In the genomic region with DNA sequence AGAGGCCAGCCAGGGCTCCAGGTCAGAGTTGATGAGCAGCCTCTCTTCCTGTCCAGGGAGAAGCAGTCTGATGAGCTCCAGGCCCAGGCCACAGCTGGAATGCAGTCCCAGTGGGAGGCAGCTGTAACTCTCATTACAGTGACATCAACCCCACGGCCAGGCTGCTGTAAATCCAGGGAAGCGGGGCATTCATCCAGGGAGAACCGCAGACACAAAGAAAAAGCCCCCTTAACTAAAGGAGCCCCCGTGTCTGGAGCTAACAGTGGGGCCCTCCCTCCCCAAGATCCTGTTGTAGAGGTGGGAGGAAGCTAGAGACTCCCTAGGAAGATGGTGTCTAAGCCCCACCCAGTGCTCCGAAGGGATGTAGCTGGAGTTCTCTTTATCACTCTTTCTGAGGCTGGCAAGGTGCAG, we compare ENCODE assay signal across 10 mouse cellular contexts. TPM values are rescaled to one million over a fixed set of nuclear protein-coding genes. Genes with fewer than 3 reads are reported as not detected.
DNase-seq lines count a peak whose midpoint lies in the region; ATAC-seq and TF ChIP-seq lines count a peak whose summit lies in the region.
"Had no signal": no experiment of that assay in that cellular context is flagged by ENCODE, and none has a peak within 500 bp of the region (broad histone marks: within the 10 kb centered on the region; RNA-seq: fewer than 3 reads in every experiment).

No protein-coding gene starts in this region.

- H3K4me1 ChIP-seq in heart, embryonic 12.5 days (replicated peaks), result peaks cover 10% of the 10 kb centered on the region
- H3K4me1 ChIP-seq in limb, embryonic 10.5 days, result peaks cover 88% of the 10 kb centered on the region
- peaks cover 10% of the 10 kb centered on the region; the same call in 1 of the 2 replicates for H3K4me1 ChIP-seq in stomach, embryonic 15.5 days
- no peaks in the 10 kb centered on the region for H3K4me1 ChIP-seq in forebrain, postnatal 0 days (ENCODE audit: insufficient read depth)

- H3K4me3 ChIP-seq in heart, embryonic 12.5 days, result no peak overlapping the region
- H3K4me3 ChIP-seq in limb, embryonic 10.5 days, result peak overlapping the region; percentile 42
- H3K4me3 ChIP-seq in stomach, embryonic 15.5 days (replicated peaks), result no peak overlapping the region
- H3K4me3 ChIP-seq in forebrain, postnatal 0 days (ENCODE audit: low read depth, low read length), result no peak overlapping the region

- TF ChIP-seq CTCF in forebrain, postnatal 0 days (IDR thresholded peaks at IDR 0.05; ENCODE audit: low read depth), result no peak

- peak overlapping the region; percentile 65 for H3K27ac ChIP-seq in heart, embryonic 12.5 days (ENCODE audit: poor library complexity, severe bottlenecking)
- H3K27ac ChIP-seq in limb, embryonic 10.5 days, result peak overlapping the region; percentile 96
- peak overlapping the region; percentile 80 for H3K27ac ChIP-seq in stomach, embryonic 15.5 days
- H3K27ac ChIP-seq in forebrain, postnatal 0 days (ENCODE audit: low read depth, low read length), result no peak overlapping the region

- no peak overlapping the region for H3K9ac ChIP-seq in heart, embryonic 12.5 days
- H3K9ac ChIP-seq in stomach, embryonic 15.5 days, result no peak overlapping the region
- H3K9ac ChIP-seq in forebrain, postnatal 0 days, result no peak overlapping the region

- WGBS in heart, embryonic 12.5 days, result 34% methylated on average over 5 of the region's 5 CpGs
- WGBS in limb, embryonic 10.5 days, result 3% methylated on average over 5 of the region's 5 CpGs
- WGBS in stomach, embryonic 15.5 days, result 29% methylated on average over 5 of the region's 5 CpGs
- WGBS in forebrain, postnatal 0 days, result 19% methylated on average over 5 of the region's 5 CpGs

- peak overlapping the region; percentile 6; the same call in 1 of the 2 replicates for H3K4me2 ChIP-seq in heart, embryonic 12.5 days
- H3K4me2 ChIP-seq in stomach, embryonic 15.5 days, result peak overlapping the region; percentile 10
- H3K4me2 ChIP-seq in forebrain, postnatal 0 days (ENCODE audit: low read depth), result no peak overlapping the region

- peak; percentile 76 for DNase-seq in lung, postnatal 10 days
- DNase-seq in lung, postnatal 14 days, result no peak
- peak; percentile 83 for DNase-seq in limb, embryonic 10.5 days (ENCODE audit: low spot score)
- DNase-seq in thymus, postnatal 14 days, result no peak
- no peak for DNase-seq in forebrain, postnatal 0 days

- ATAC-seq in heart, embryonic 12.5 days (ENCODE audit: insufficient number of reproducible peaks, low FRiP score), result no peak
- peak; percentile 63; the same call in 1 of the 2 replicates for ATAC-seq in stomach, embryonic 15.5 days (ENCODE audit: insufficient read depth, low FRiP score, low read depth)
- ATAC-seq in granulocyte monocyte progenitor cell, adult 5-6 weeks (replicated peaks; ENCODE audit: poor library complexity, severe bottlenecking), result no peak
- no peak for ATAC-seq in forebrain, postnatal 0 days

- H3K27me3 ChIP-seq in heart, embryonic 12.5 days (replicated peaks), result no peaks in the 10 kb centered on the region; the same call in 1 of the 2 replicates
- no peaks in the 10 kb centered on the region for H3K27me3 ChIP-seq in limb, embryonic 10.5 days (ENCODE audit: low read depth, poor library complexity, severe bottlenecking)
- H3K27me3 ChIP-seq in stomach, embryonic 15.5 days (replicated peaks), result no peaks in the 10 kb centered on the region
- H3K27me3 ChIP-seq in forebrain, postnatal 0 days (ENCODE audit: insufficient read depth, low read length), result no peaks in the 10 kb centered on the region

- H3K36me3 ChIP-seq in heart, embryonic 12.5 days, result no peaks in the 10 kb centered on the region
- no peaks in the 10 kb centered on the region for H3K36me3 ChIP-seq in limb, embryonic 10.5 days
- no peaks in the 10 kb centered on the region for H3K36me3 ChIP-seq in stomach, embryonic 15.5 days
- H3K36me3 ChIP-seq in forebrain, postnatal 0 days (ENCODE audit: insufficient read depth), result no peaks in the 10 kb centered on the region
- H3K36me3 ChIP-seq: G1E had no signal

- H3K9me3 ChIP-seq in heart, embryonic 12.5 days (replicated peaks), result no peaks in the 10 kb centered on the region
- H3K9me3 ChIP-seq in limb, embryonic 10.5 days (replicated peaks), result no peaks in the 10 kb centered on the region
- no peaks in the 10 kb centered on the region for H3K9me3 ChIP-seq in stomach, embryonic 15.5 days
- no peaks in the 10 kb centered on the region for H3K9me3 ChIP-seq in forebrain, postnatal 0 days (ENCODE audit: low read length)
- H3K9me3 ChIP-seq: G1E had no signal

RNA-seq across cellular contexts. Expression of a gene that starts 13.6 kb away (rescaled TPM):
- polyA plus RNA-seq in heart, embryonic 12.5 days (2016; fragmentation: Nextera tagmentation; extraction: Ambion mirVana), result 37.1 and 37.6 TPM in 2 replicates
- polyA plus RNA-seq in limb, embryonic 10.5 days (2016; fragmentation: Nextera tagmentation; extraction: Ambion mirVana), result 68.6 and 87.4 TPM in 2 replicates
- polyA plus RNA-seq in stomach, embryonic 15.5 days (2015; fragmentation: Nextera tagmentation; extraction: Ambion mirVana), result 60.6 and 65.7 TPM in 2 replicates
- total RNA-seq in granulocyte monocyte progenitor cell, adult 5-6 weeks (2014; fragmentation: Nextera tagmentation), result 11.1 and 14.2 TPM in 2 replicates
- 7.1 and 11.6 TPM in 2 replicates for total RNA-seq in granulocyte monocyte progenitor cell, adult 5-6 weeks (2017)
- 5.0 and 14.3 TPM in 2 replicates for total RNA-seq in forebrain, postnatal 0 days (2014; rRNA removed)
- polyA plus RNA-seq in forebrain, postnatal 0 days (2015; fragmentation: Nextera tagmentation; extraction: Ambion mirVana), result 7.8 and 7.9 TPM in 2 replicates

RNA-seq across cellular contexts. Expression of a gene that starts 43.1 kb away (rescaled TPM):
- not detected in 2 replicates for polyA plus RNA-seq in heart, embryonic 12.5 days (2016; fragmentation: Nextera tagmentation; extraction: Ambion mirVana)
- 0.08 TPM in 1 of 2 replicates, not detected in the other for polyA plus RNA-seq in limb, embryonic 10.5 days (2016; fragmentation: Nextera tagmentation; extraction: Ambion mirVana)
- polyA plus RNA-seq in stomach, embryonic 15.5 days (2015; fragmentation: Nextera tagmentation; extraction: Ambion mirVana), result 0.54 and 0.68 TPM in 2 replicates
- not detected in 2 replicates for total RNA-seq in granulocyte monocyte progenitor cell, adult 5-6 weeks (2014; fragmentation: Nextera tagmentation)
- not detected in 2 replicates for total RNA-seq in granulocyte monocyte progenitor cell, adult 5-6 weeks (2017)
- total RNA-seq in forebrain, postnatal 0 days (2014; rRNA removed), result not detected in 2 replicates
- 0.05 TPM in 1 of 2 replicates, not detected in the other for polyA plus RNA-seq in forebrain, postnatal 0 days (2015; fragmentation: Nextera tagmentation; extraction: Ambion mirVana)
- total RNA-seq: monocyte, adult 5-6 weeks had no signal
- polyA plus RNA-seq: G1E had no signal

RNA-seq across cellular contexts. Expression of a gene that starts 57.4 kb away (rescaled TPM):
- 0.06 and 0.29 TPM in 2 replicates for polyA plus RNA-seq in heart, embryonic 12.5 days (2016; fragmentation: Nextera tagmentation; extraction: Ambion mirVana)
- 5.8 and 5.9 TPM in 2 replicates for polyA plus RNA-seq in limb, embryonic 10.5 days (2016; fragmentation: Nextera tagmentation; extraction: Ambion mirVana)
- polyA plus RNA-seq in stomach, embryonic 15.5 days (2015; fragmentation: Nextera tagmentation; extraction: Ambion mirVana), result 22.3 and 37.0 TPM in 2 replicates
- total RNA-seq in granulocyte monocyte progenitor cell, adult 5-6 weeks (2014; fragmentation: Nextera tagmentation), result not detected in 2 replicates
- not detected in 2 replicates for total RNA-seq in granulocyte monocyte progenitor cell, adult 5-6 weeks (2017)
- not detected in 2 replicates for total RNA-seq in forebrain, postnatal 0 days (2014; rRNA removed)
- 0.05 and 0.11 TPM in 2 replicates for polyA plus RNA-seq in forebrain, postnatal 0 days (2015; fragmentation: Nextera tagmentation; extraction: Ambion mirVana)
- total RNA-seq: G1E; monocyte, adult 5-6 weeks had no signal
- polyA plus RNA-seq: G1E had no signal

Comparison
In these comparisons a context has a peak if more than half of its experiments do, and no peak if none do; other contexts are left out.
1. DNase-seq: peak in lung, postnatal 10 days (single experiment) and limb, embryonic 10.5 days (single experiment); none in lung, postnatal 14 days (single experiment), thymus, postnatal 14 days (single experiment) and forebrain, postnatal 0 days (single experiment).